Mouse (Mus musculus) kidney, postnatal 0 days (tissue): ENCODE data around the gene Lsamp. TPM values are rescaled to one million over a fixed set of nuclear protein-coding genes. Genes with fewer than 3 reads are reported as not detected.

Experiments used
- ATAC-seq: fragments of 200-750 bp; cut with Nextera tagmentation; replicated peaks from 2 replicates; pipeline ENCODE4 v1.8.0; 2017; ENCODE audit warnings: low read depth, moderate number of reproducible peaks, moderate TSS enrichment, moderate library complexity; ENCODE audit not compliant: low FRiP score
- DNase-seq: peaks from one replicate; pipeline ENCODE4 v3.0.0-alpha.2; 2016; ENCODE audit warnings: low spot score
- H3K27ac ChIP-seq: fragments of 300-500 bp; sonication (generic); 2 replicates; pipeline ENCODE4 v1.5.1; 2014; ENCODE audit warnings: mild to moderate bottlenecking
- H3K27me3 ChIP-seq: fragments of 300-500 bp; sonication (generic); 2 replicates; pipeline ENCODE4 v1.6.1; 2014; ENCODE audit warnings: low read length, mixed read lengths; ENCODE audit not compliant: insufficient read depth
- H3K36me3 ChIP-seq: fragments of 300-500 bp; sonication (generic); 2 replicates; pipeline ENCODE4 v1.6.1; 2014; ENCODE audit warnings: low read length, mixed read lengths; ENCODE audit not compliant: insufficient read depth
- H3K4me1 ChIP-seq: fragments of 300-500 bp; sonication (generic); replicated peaks from 2 replicates; pipeline ENCODE4 v1.6.1; 2014; ENCODE audit warnings: antibody characterized with exemption, low read length, mixed read lengths; ENCODE audit not compliant: insufficient read depth
- H3K4me2 ChIP-seq: fragments of 300-500 bp; sonication (generic); 2 replicates; pipeline ENCODE4 v1.6.1; 2014; ENCODE audit warnings: mild to moderate bottlenecking, low read length, moderate library complexity, mixed read lengths
- H3K4me3 ChIP-seq: fragments of 300-500 bp; sonication (generic); replicated peaks from 2 replicates; pipeline ENCODE4 v1.5.1; 2014; ENCODE audit warnings: low read depth, low read length
- H3K9ac ChIP-seq: fragments of 300-500 bp; sonication (generic); 2 replicates; pipeline ENCODE4 v1.6.1; 2014; ENCODE audit warnings: low read depth, low read length
- H3K9me3 ChIP-seq: fragments of 300-500 bp; sonication (generic); replicated peaks from 2 replicates; pipeline ENCODE4 v1.6.1; 2016; ENCODE audit warnings: low read length, inconsistent platforms, mixed read lengths
- CTCF ChIP-seq: IDR thresholded peaks from 2 replicates; pipeline ENCODE4 v1.5.1; 2016; ENCODE audit warnings: antibody characterized with exemption, low read depth, mild to moderate bottlenecking, moderate library complexity
- WGBS: fragments of 180-500 bp; shearing (Covaris S2); extraction: QIAGEN DNeasy Blood & Tissue Kit; methylation state at CpG from one replicate; pipeline ENCODE4 v1.1.7; 2014; 5-methylcytosine and 5-hydroxymethylcytosine counted together
- polyA plus RNA-seq: library from polyadenylated mRNA; unstranded; fragments of >200 nt; fragmentation: Nextera tagmentation; extraction: Ambion mirVana; gene quantifications from 2 replicates; pipeline ENCODE4 v1.2.1, GENCODE M21; 2015

Gene Lsamp
- polyA plus RNA-seq, 1 experiment from 2014 or later, result 2.7 TPM

DNA sequence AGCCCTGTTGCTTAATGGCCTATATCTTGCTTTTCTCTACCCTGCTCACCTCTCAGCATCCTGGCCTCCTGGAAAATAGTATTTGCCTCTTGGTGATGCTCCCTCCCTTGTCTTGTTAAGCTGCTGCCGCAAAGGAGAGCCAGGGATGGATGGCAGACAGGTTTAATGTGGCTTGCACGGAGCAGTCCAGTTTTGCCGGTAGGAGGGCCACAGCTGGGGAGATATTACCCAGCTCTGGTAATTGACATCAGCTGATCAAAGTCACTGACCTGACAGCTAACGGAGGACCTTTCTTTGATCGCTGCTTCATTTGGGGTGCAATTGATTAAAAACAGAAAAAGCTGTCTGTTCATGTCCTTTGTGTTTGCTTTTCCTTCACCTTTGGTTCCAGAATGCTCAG lies 2030.8 kb downstream of the Lsamp start:
- Histone ChIP-seq H3K9ac (no peak overlapping the region), H3K36me3 (no peaks in the 10 kb centered on the region), H3K4me3 (no peak overlapping the region), H3K27ac (no peak overlapping the region), H3K27me3 (no peaks in the 10 kb centered on the region), H3K4me1 (no peaks in the 10 kb centered on the region), H3K4me2 (no peak overlapping the region), H3K9me3 (no peaks in the 10 kb centered on the region)
- ATAC-seq (no peak), DNase-seq (no peak)
- no peak for TF ChIP-seq CTCF
- 44% methylated on average over 5 of the region's 5 CpGs for WGBS

DNA sequence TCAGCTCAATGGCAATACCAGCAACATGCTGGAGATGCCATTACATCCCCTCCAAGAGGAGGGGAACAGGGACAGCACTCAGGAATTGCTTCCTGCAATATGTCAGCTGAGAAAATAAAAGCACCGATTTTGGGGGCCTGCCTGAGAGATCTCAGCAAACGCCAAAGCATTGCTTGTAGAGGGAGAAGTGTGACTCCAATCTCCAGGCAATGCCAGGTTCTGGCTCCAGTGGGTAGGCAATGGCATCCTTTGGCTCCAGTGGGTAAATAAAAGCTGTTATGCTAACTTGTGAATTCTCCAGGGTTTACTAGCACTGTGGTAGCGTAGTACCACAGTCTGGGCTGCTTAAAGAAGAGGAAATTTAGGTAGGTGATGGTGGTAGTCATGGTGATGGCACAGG lies 2031.3 kb downstream of the Lsamp start:
- WGBS, result 53% methylated on average over 3 of the region's 3 CpGs

GRCm38 (mm10) chr16:42016791-42017643 lies 2032.9 kb downstream of the Lsamp start:
- no peaks in the 10 kb centered on the region for H3K36me3 ChIP-seq
- H3K27me3 ChIP-seq, result no peaks in the 10 kb centered on the region
- H3K4me1 ChIP-seq, result no peaks in the 10 kb centered on the region
- ATAC-seq (no peak), DNase-seq (no peak)
- H3K4me3 ChIP-seq, result no peak overlapping the region
- H3K9me3 ChIP-seq, result no peaks in the 10 kb centered on the region
- WGBS, result 83% methylated on average over 9 of the region's 9 CpGs
- TF ChIP-seq CTCF, result no peak
- no peak overlapping the region for H3K9ac ChIP-seq
- H3K4me2 ChIP-seq, result no peak overlapping the region
- H3K27ac ChIP-seq, result no peak overlapping the region

More for the DNA sequence above, 2031.3 kb downstream of the Lsamp start:
- H3K27me3 ChIP-seq, result no peaks in the 10 kb centered on the region
- no peaks in the 10 kb centered on the region for H3K4me1 ChIP-seq
- H3K27ac ChIP-seq, result no peak overlapping the region
- ATAC-seq (no peak), DNase-seq (no peak)
- no peak overlapping the region for H3K9ac ChIP-seq
- no peak overlapping the region for H3K4me2 ChIP-seq
- no peak overlapping the region for H3K4me3 ChIP-seq
- no peaks in the 10 kb centered on the region for H3K9me3 ChIP-seq
- no peaks in the 10 kb centered on the region for H3K36me3 ChIP-seq
- TF ChIP-seq CTCF, result no peak

DNA sequence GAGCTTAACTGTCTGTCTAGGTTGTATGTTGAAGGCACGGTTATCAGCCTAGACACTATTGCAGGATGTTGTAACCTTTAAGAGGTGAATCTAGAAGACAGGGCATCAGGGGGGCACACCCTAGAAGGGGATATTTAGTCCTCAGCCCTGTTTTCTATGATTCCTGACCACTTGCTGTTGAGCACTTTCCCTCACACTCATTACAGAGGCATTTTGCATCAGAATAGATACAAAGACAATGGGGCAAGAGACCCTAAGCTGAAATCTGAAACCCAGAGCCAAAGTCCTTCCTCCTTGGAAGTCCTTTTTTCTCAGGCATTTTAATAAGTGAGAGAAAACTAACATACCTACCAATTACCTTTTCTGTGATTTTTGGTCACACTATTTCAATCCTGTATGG lies 2038.4 kb downstream of the Lsamp start:
- no peaks in the 10 kb centered on the region for H3K4me1 ChIP-seq
- no peaks in the 10 kb centered on the region for H3K9me3 ChIP-seq
- DNase-seq, result no peak
- no peak overlapping the region for H3K9ac ChIP-seq
- no peak overlapping the region for H3K4me2 ChIP-seq
- H3K27me3 ChIP-seq, result no peaks in the 10 kb centered on the region
- WGBS, result 61% methylated on average over 1 of the region's 1 CpGs
- TF ChIP-seq CTCF, result no peak
- H3K4me3 ChIP-seq, result no peak overlapping the region
- ATAC-seq, result no peak
- no peaks in the 10 kb centered on the region for H3K36me3 ChIP-seq
- H3K27ac ChIP-seq, result no peak overlapping the region

DNA sequence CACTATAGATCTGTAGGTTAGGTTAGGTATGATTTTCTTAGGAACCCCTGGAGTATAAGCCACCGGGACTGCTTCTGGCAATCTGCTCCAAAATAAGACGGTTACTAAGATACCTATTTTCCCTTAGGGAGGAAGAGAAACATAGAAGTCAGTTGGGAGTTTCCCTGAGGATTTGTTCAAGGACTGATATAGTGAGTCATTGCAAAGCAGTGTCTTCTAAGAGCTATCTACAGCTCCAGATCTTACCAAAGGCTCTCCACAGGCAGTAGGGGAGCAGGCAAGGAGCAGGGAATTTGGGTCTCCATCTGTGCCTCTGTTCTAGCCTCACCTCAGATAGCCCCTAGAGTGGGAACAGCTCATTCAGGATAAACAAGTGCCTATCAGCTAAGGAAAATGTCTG lies 2047.9 kb downstream of the Lsamp start:
- Histone ChIP-seq H3K4me1 (no peaks in the 10 kb centered on the region), H3K36me3 (no peaks in the 10 kb centered on the region), H3K27ac (no peak overlapping the region), H3K9me3 (no peaks in the 10 kb centered on the region), H3K4me3 (no peak overlapping the region), H3K27me3 (no peaks in the 10 kb centered on the region), H3K4me2 (no peak overlapping the region), H3K9ac (no peak overlapping the region)
- ATAC-seq (no peak), DNase-seq (no peak)
- no peak for TF ChIP-seq CTCF
- 87% methylated on average over 2 of the region's 2 CpGs for WGBS

GRCm38 (mm10) chr16:42033449-42033848 lies 2049.3 kb downstream of the Lsamp start:
- no peaks in the 10 kb centered on the region for H3K4me1 ChIP-seq
- H3K4me3 ChIP-seq, result no peak overlapping the region
- H3K9ac ChIP-seq, result no peak overlapping the region
- H3K27ac ChIP-seq, result no peak overlapping the region
- no peaks in the 10 kb centered on the region for H3K36me3 ChIP-seq
- no peaks in the 10 kb centered on the region for H3K27me3 ChIP-seq
- H3K4me2 ChIP-seq, result no peak overlapping the region
- WGBS, result 83% methylated on average over 2 of the region's 2 CpGs
- DNase-seq (no peak), ATAC-seq (no peak)
- TF ChIP-seq CTCF, result no peak
- no peaks in the 10 kb centered on the region for H3K9me3 ChIP-seq

DNA sequence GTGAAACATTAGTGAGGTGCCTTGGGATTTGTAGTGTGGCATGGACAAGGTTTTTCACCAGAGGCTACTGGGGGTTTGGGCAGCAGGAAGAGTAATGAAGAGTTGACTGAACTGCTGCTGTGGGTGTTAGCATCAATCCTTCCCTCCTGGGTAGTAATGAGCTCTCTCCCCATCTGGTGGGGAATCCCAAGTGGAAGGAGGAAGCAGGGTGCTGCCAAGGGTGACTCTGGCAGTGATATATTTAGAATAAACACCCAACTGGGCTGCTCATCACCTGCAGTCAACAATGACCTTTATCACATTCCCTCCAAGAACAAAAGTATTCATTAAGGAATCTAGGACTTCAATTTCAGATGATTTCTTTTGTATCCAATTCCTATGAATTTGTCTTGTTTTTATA lies 2064.0 kb downstream of the Lsamp start:
- no peaks in the 10 kb centered on the region for H3K4me1 ChIP-seq
- H3K27me3 ChIP-seq, result no peaks in the 10 kb centered on the region
- no peak for DNase-seq
- H3K4me2 ChIP-seq, result no peak overlapping the region
- no peak overlapping the region for H3K27ac ChIP-seq
- no peak overlapping the region for H3K4me3 ChIP-seq
- H3K9ac ChIP-seq, result no peak overlapping the region
- no peak for ATAC-seq
- H3K36me3 ChIP-seq, result no peaks in the 10 kb centered on the region
- TF ChIP-seq CTCF, result no peak
- H3K9me3 ChIP-seq, result no peaks in the 10 kb centered on the region
